Mouse (Mus musculus): ENCODE results near the gene Lypd6.

Gene Lypd6

GRCm38 (mm10) chr2:50066246-50066967 is at the start of gene Lypd6:
Gene Lypd6 (plus strand): TSS chr2:50066429.
- DNase-seq (ENCODE audit: low spot score): no peak

- no peak for DNase-seq (ENCODE audit: low spot score)
Observed at GRCm38 (mm10) chr2:50019477-50019876, 46.8 kb upstream of the Lypd6 start.

GRCm38 (mm10) chr2:50025549-50025948 is 40.7 kb upstream of the Lypd6 start:
- DNase-seq (ENCODE audit: low spot score): no peak

- no peak for DNase-seq (ENCODE audit: low spot score)
Observed at GRCm38 (mm10) chr2:50028930-50029329, 37.3 kb upstream of the Lypd6 start.

- DNase-seq (ENCODE audit: low spot score): no peak
Observed at GRCm38 (mm10) chr2:50044170-50044870, 21.9 kb upstream of the Lypd6 start.

GRCm38 (mm10) chr2:50044871-50045470 is 21.3 kb upstream of the Lypd6 start:
- DNase-seq (ENCODE audit: low spot score): no peak

GRCm38 (mm10) chr2:50045841-50046240 is 20.4 kb upstream of the Lypd6 start:
- DNase-seq (ENCODE audit: low spot score): no peak

- DNase-seq (ENCODE audit: low spot score): no peak
Observed at GRCm38 (mm10) chr2:50048442-50048841, 17.8 kb upstream of the Lypd6 start.

- no peak for DNase-seq (ENCODE audit: low spot score)
Observed at GRCm38 (mm10) chr2:50053893-50054292, 12.3 kb upstream of the Lypd6 start.

GRCm38 (mm10) chr2:50065902-50066245 is 355 bp upstream of the Lypd6 start:
- DNase-seq (ENCODE audit: low spot score): no peak

- no peak for DNase-seq (ENCODE audit: low spot score)
Observed at GRCm38 (mm10) chr2:50066968-50067315, 713 bp downstream of the Lypd6 start.

- no peak for DNase-seq (ENCODE audit: low spot score)
Observed at GRCm38 (mm10) chr2:50069571-50070295, 3.5 kb downstream of the Lypd6 start.

GRCm38 (mm10) chr2:50072158-50072557 is 5.9 kb downstream of the Lypd6 start:
- no peak for DNase-seq (ENCODE audit: low spot score)

GRCm38 (mm10) chr2:50084746-50085145 is 18.5 kb downstream of the Lypd6 start:
- DNase-seq (ENCODE audit: low spot score): no peak

GRCm38 (mm10) chr2:50087761-50088160 is 21.5 kb downstream of the Lypd6 start:
- DNase-seq (ENCODE audit: low spot score): no peak

GRCm38 (mm10) chr2:50096336-50096735 is 30.1 kb downstream of the Lypd6 start:
- DNase-seq (ENCODE audit: low spot score): no peak

- no peak for DNase-seq (ENCODE audit: low spot score)
Observed at GRCm38 (mm10) chr2:50100364-50101151, 34.3 kb downstream of the Lypd6 start.

- DNase-seq (ENCODE audit: low spot score): no peak
Observed at GRCm38 (mm10) chr2:50101152-50101450, 34.9 kb downstream of the Lypd6 start.

- no peak for DNase-seq (ENCODE audit: low spot score)
Observed at GRCm38 (mm10) chr2:50103850-50104503, 37.7 kb downstream of the Lypd6 start.

- no peak for DNase-seq (ENCODE audit: low spot score)
Observed at GRCm38 (mm10) chr2:50105590-50105989, 39.4 kb downstream of the Lypd6 start.

GRCm38 (mm10) chr2:50105992-50106391 is 39.8 kb downstream of the Lypd6 start:
- DNase-seq (ENCODE audit: low spot score): no peak

- DNase-seq (ENCODE audit: low spot score): no peak
Observed at GRCm38 (mm10) chr2:50106879-50107278, 40.6 kb downstream of the Lypd6 start.

All from spleen, adult 12 weeks (tissue).